Mouse (Mus musculus) kidney, embryonic 14.5 days (tissue): ENCODE results near the gene Tcf23. TPM values are rescaled to one million over a fixed set of nuclear protein-coding genes. Genes with fewer than 3 reads are reported as not detected.
A peak's percentile ranks its signal among the peaks of the same experiment; 100 is the strongest.

Experiments
- ATAC-seq: fragments of 200-750 bp; cut with Nextera tagmentation; 2 replicates; pipeline ENCODE4 v1.8.0; 2017; ENCODE audit warnings: moderate number of reproducible peaks, mild to moderate bottlenecking, moderate TSS enrichment, moderate library complexity; ENCODE audit not compliant: low FRiP score, low TSS enrichment
- H3K27ac ChIP-seq: fragments of 300-500 bp; sonication (generic); 2 replicates; pipeline ENCODE4 v1.5.1; 2014; ENCODE audit warnings: low read depth, mild to moderate bottlenecking, low read length, moderate library complexity, mixed read lengths
- H3K27me3 ChIP-seq: fragments of 300-500 bp; sonication (generic); 2 replicates; pipeline ENCODE4 v1.6.1; 2014; ENCODE audit warnings: mild to moderate bottlenecking, low read length; ENCODE audit not compliant: control insufficient read depth, insufficient read depth
- H3K36me3 ChIP-seq: fragments of 300-500 bp; sonication (generic); 2 replicates; pipeline ENCODE4 v1.6.1; 2014; ENCODE audit warnings: low read length, mixed read lengths; ENCODE audit not compliant: control insufficient read depth, insufficient read depth
- H3K4me1 ChIP-seq: fragments of 300-500 bp; sonication (generic); 2 replicates; pipeline ENCODE4 v1.6.1; 2014; ENCODE audit warnings: low read length, mixed read lengths; ENCODE audit not compliant: control insufficient read depth, insufficient read depth
- H3K4me2 ChIP-seq: fragments of 300-500 bp; sonication (generic); replicated peaks from 2 replicates; pipeline ENCODE4 v1.6.1; 2014; ENCODE audit warnings: low read depth, mild to moderate bottlenecking, low read length
- H3K4me3 ChIP-seq: fragments of 300-500 bp; sonication (generic); 2 replicates; pipeline ENCODE4 v1.5.1; 2014; ENCODE audit warnings: mild to moderate bottlenecking, low read length
- H3K9ac ChIP-seq: fragments of 300-500 bp; sonication (generic); 2 replicates; pipeline ENCODE4 v1.6.1; 2014; ENCODE audit warnings: low read depth, mild to moderate bottlenecking, low read length, moderate library complexity
- H3K9me3 ChIP-seq: fragments of 300-500 bp; sonication (generic); 2 replicates; pipeline ENCODE4 v1.6.1; 2016; ENCODE audit warnings: low read length; ENCODE audit not compliant: control insufficient read depth
- WGBS: fragments of 180-500 bp; shearing (Covaris S2); extraction: QIAGEN DNeasy Blood & Tissue Kit; methylation state at CpG from one replicate; pipeline ENCODE4 v1.1.7; 2014; 5-methylcytosine and 5-hydroxymethylcytosine counted together
- polyA plus RNA-seq: library from polyadenylated mRNA; unstranded; fragments of >200 nt; fragmentation: Nextera tagmentation; extraction: Ambion mirVana; gene quantifications from 2 replicates; pipeline ENCODE4 v1.2.1, GENCODE M21; 2014

The Tcf23 gene
- polyA plus RNA-seq, 1 experiment from 2014 or later: 0.83 TPM

- ATAC-seq: no peak
- H3K4me1 ChIP-seq: peaks cover 9% of the 10 kb centered on the region; the same call in 1 of the 2 replicates
- no peak overlapping the region for H3K9ac ChIP-seq
- H3K36me3 ChIP-seq: peaks cover 8% of the 10 kb centered on the region
- no peak overlapping the region for H3K27ac ChIP-seq
- H3K4me2 ChIP-seq: no peak overlapping the region
- H3K9me3 ChIP-seq: no peaks in the 10 kb centered on the region
- H3K4me3 ChIP-seq: no peak overlapping the region
- WGBS: 94% methylated on average over 5 of the region's 5 CpGs
- no peaks in the 10 kb centered on the region for H3K27me3 ChIP-seq
Observed at GRCm38 (mm10) chr5:30925217-30925616, 43.2 kb upstream of the Tcf23 start.

DNA sequence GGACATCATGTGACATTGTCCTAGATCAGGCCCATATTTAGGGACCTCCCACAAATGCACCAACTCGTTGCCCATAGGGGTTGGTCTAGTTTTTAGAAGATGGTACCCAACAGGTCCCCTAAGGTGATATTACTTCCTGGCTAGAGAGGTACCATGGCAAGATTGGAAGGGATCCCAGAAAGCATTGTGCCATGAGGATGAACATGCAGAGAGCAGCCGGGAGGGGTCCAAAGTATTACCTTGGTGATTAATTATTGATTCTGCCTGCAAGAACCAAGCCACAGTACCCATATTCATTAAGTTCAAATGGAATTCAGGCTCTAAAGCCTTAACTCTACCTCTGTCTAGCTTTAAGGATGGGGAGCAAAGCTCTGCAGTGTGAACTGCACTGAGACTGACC lies 42.4 kb upstream of the Tcf23 start:
- no peak overlapping the region for H3K27ac ChIP-seq
- no peak overlapping the region for H3K4me3 ChIP-seq
- no peak overlapping the region for H3K4me2 ChIP-seq
- peaks cover 9% of the 10 kb centered on the region; the same call in 1 of the 2 replicates for H3K4me1 ChIP-seq
- no peaks in the 10 kb centered on the region for H3K27me3 ChIP-seq
- H3K9me3 ChIP-seq: no peaks in the 10 kb centered on the region
- no peaks in the 10 kb centered on the region; the same call in 1 of the 2 replicates for H3K36me3 ChIP-seq
- 82% methylated on average over 2 of the region's 2 CpGs for WGBS
- ATAC-seq: no peak
- no peak overlapping the region for H3K9ac ChIP-seq

DNA sequence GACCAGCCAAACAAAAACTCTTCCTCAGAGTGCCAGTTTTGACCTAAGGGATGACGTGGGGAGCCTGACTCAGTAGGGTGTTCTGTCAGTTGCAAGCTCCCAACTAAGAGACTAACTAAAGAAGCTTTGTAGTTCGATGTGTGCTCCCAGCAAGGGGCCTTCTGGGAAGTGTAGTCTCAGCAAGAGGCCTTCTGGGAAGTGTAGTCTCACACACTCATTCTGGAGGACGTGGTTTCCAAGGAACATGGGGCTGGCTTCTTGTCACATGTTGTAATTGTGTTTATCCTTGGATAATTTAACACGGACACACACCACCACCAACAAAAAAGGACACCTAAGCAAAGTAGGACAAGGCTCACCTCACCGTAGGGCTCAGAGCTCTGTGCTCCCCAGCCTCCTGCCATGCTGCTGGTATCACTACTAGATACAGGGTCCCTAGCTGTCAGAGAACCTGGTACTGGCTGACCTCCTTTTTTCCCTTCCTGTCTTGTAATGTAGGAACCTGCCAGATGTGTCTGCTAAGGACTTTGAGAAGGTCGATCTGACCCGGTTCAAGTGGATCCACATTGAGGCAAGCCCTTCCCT lies 40.4 kb upstream of the Tcf23 start:
- Histone ChIP-seq H3K27ac (no peak overlapping the region), H3K4me1 (no peaks in the 10 kb centered on the region), H3K4me3 (peak overlapping the region; percentile 7; the same call in 1 of the 2 replicates), H3K4me2 (peak overlapping the region; percentile 29), H3K36me3 (no peaks in the 10 kb centered on the region), H3K9ac (no peak overlapping the region), H3K27me3 (no peaks in the 10 kb centered on the region), H3K9me3 (no peaks in the 10 kb centered on the region)
- 40% methylated on average over 7 of the region's 7 CpGs for WGBS
- ATAC-seq: no peak

DNA sequence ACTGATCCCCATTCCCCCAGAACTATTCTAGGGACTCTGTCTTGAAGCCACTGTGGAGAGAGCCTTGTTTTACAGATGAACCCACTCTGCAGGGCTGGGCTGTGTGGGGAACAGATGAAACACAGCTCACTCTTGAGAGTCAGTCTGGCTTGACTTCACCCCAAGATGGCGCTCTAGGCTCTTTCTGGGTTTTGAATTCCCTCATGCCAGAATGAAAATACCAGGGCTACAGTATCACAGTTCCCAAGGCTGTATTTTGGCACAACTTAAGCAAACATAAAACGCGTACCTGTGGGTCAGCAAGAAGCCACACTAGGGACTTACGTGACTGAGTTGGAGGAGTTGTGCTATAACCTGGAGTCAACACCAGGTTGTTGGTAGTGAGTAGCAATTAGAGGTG lies 38.3 kb upstream of the Tcf23 start:
- 42% methylated on average over 4 of the region's 4 CpGs for WGBS
- H3K27ac ChIP-seq: no peak overlapping the region
- H3K36me3 ChIP-seq: no peaks in the 10 kb centered on the region
- no peaks in the 10 kb centered on the region for H3K27me3 ChIP-seq
- no peak overlapping the region for H3K4me2 ChIP-seq
- H3K9me3 ChIP-seq: no peaks in the 10 kb centered on the region
- no peak overlapping the region for H3K9ac ChIP-seq
- H3K4me1 ChIP-seq: no peaks in the 10 kb centered on the region
- H3K4me3 ChIP-seq: no peak overlapping the region
- ATAC-seq: 0 out of 2 replicates have a peak, but pooled peaks have one; percentile 10

GRCm38 (mm10) chr5:30930846-30931245 lies 37.6 kb upstream of the Tcf23 start:
- H3K4me3 ChIP-seq: no peak overlapping the region
- WGBS: 87% methylated on average over 6 of the region's 6 CpGs
- no peak overlapping the region for H3K9ac ChIP-seq
- no peaks in the 10 kb centered on the region for H3K36me3 ChIP-seq
- H3K27me3 ChIP-seq: no peaks in the 10 kb centered on the region
- H3K9me3 ChIP-seq: no peaks in the 10 kb centered on the region
- ATAC-seq: no peak
- H3K27ac ChIP-seq: no peak overlapping the region
- H3K4me1 ChIP-seq: no peaks in the 10 kb centered on the region
- H3K4me2 ChIP-seq: no peak overlapping the region

- Histone ChIP-seq H3K4me1 (no peaks in the 10 kb centered on the region), H3K9ac (no peak overlapping the region), H3K4me2 (no peak overlapping the region), H3K9me3 (no peaks in the 10 kb centered on the region), H3K27me3 (no peaks in the 10 kb centered on the region), H3K27ac (no peak overlapping the region), H3K4me3 (no peak overlapping the region), H3K36me3 (no peaks in the 10 kb centered on the region)
- ATAC-seq: no peak
- WGBS: 82% methylated on average over 4 of the region's 4 CpGs
Observed at GRCm38 (mm10) chr5:30931378-30931777, 37.1 kb upstream of the Tcf23 start.

- H3K27ac ChIP-seq: no peak overlapping the region
- 76% methylated on average over 5 of the region's 5 CpGs for WGBS
- ATAC-seq: no peak
Observed at GRCm38 (mm10) chr5:30933705-30934104, 34.8 kb upstream of the Tcf23 start.

DNA sequence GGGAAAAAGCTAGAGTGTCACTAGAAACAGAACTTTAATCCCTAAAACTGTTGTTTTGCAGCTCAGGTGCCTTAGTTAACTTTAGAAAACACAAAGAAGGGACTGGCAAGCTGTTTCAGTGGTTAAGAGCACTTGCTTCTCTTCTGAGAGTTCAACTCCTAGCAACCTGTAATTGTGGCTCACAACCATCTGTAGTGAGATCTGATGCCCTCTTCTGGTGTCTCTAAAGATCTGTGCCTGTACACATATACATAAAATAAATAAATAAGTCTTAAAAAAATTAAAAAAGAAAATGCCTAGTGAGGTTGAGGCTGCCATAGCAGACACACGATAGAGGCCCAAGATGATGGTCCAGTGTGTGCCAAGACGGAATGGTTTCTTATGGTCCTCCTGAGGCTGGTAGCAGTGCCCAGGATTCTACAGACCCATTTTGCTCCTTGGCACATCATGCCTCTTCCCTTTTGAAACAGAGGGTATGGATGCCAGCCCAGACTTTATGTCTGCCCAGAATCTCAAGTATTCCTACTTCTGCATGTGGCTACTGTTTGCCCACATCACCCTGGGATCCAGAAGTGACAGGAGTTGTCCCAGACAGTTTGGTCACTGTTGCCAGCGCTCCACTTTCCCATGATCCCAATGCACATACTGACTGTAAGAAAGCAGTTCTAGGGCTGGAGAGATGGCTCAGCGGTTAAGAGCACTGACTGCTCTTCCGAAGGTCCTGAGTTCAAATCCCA lies 33.6 kb upstream of the Tcf23 start:
- H3K4me1 ChIP-seq: no peaks in the 10 kb centered on the region
- ATAC-seq: no peak
- H3K36me3 ChIP-seq: no peaks in the 10 kb centered on the region
- WGBS: 93% methylated on average over 5 of the region's 5 CpGs
- no peaks in the 10 kb centered on the region for H3K9me3 ChIP-seq
- no peak overlapping the region for H3K27ac ChIP-seq
- H3K9ac ChIP-seq: no peak overlapping the region
- H3K27me3 ChIP-seq: no peaks in the 10 kb centered on the region
- H3K4me3 ChIP-seq: no peak overlapping the region
- H3K4me2 ChIP-seq: no peak overlapping the region

More at GRCm38 (mm10) chr5:30933705-30934104, 34.8 kb upstream of the Tcf23 start:
- Histone ChIP-seq H3K36me3 (no peaks in the 10 kb centered on the region), H3K9me3 (no peaks in the 10 kb centered on the region), H3K4me2 (no peak overlapping the region), H3K4me3 (no peak overlapping the region), H3K27me3 (no peaks in the 10 kb centered on the region), H3K4me1 (no peaks in the 10 kb centered on the region), H3K9ac (no peak overlapping the region)

- Histone ChIP-seq H3K27me3 (peaks cover 5% of the 10 kb centered on the region; the same call in 1 of the 2 replicates), H3K4me1 (0 out of 2 replicates have a peak, but pooled peaks cover 7% of the 10 kb centered on the region), H3K36me3 (no peaks in the 10 kb centered on the region), H3K4me2 (no peak overlapping the region), H3K4me3 (no peak overlapping the region), H3K27ac (no peak overlapping the region), H3K9ac (no peak overlapping the region), H3K9me3 (no peaks in the 10 kb centered on the region)
- WGBS: 93% methylated on average over 2 of the region's 2 CpGs
- no peak for ATAC-seq
Observed at GRCm38 (mm10) chr5:30943004-30943403, 25.5 kb upstream of the Tcf23 start.
